Mouse (Mus musculus) monocyte, adult 59 days (primary cell): ENCODE measurements around the gene Ect2. TPM values are rescaled to one million over a fixed set of nuclear protein-coding genes. Genes with fewer than 3 reads are reported as not detected.

Experiments used
- total RNA-seq, 2 experiments: library from RNA; stranded (reverse); gene quantifications; one replicate each; pipeline ENCODE4 v1.2.4; 2023

Gene Ect2
- 1 to 10 TPM; 1.4 to 1.6 TPM for total RNA-seq

GRCm38 (mm10) chr3:27153701-27154209 lies at the start of gene Ect2:
Gene Ect2 (minus strand): TSS chr3:27153878.

GRCm38 (mm10) chr3:27182733-27183600 lies 29.3 kb upstream of the Ect2 start, which contains the start of gene Nceh1:
Gene Nceh1 (plus strand): TSS chr3:27182965.

Other genes starting within 250 kb of the Ect2 start
- gene Nceh1, start 29.1 kb upstream of the Ect2 start, total RNA-seq, result 10 to 100 TPM; 31.3 to 40.7 TPM
- gene Tnfsf10, start 163.2 kb upstream of the Ect2 start, total RNA-seq, result 1 to 10 TPM; 1.8 to 1.9 TPM
- not detected for gene Ghsr, start 217.5 kb upstream of the Ect2 start, total RNA-seq